Comparison of ENCODE assay signal across 14 mouse cellular contexts in the genomic region with DNA sequence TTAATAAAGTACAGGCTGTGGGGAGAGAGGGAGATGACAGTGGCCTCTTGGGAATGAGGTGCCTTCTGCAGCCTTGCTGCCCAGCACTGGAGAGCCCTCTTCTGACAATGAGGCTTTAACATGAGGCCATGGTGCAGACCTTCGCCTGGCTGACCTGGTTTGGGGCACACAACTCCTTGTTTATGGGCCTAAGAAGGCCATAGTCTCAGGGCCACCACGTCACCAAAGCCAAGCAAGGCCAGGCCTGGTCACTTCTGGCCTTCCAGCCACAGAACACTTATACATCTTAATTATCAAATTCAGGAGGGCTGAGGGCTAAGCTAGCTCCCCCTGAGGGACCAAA.
DNase-seq lines count a peak whose midpoint lies in the region; ATAC-seq and TF ChIP-seq lines count a peak whose summit lies in the region.
"Had no signal": no experiment of that assay in that cellular context is flagged by ENCODE, and none has a peak within 500 bp of the region (broad histone marks: within the 10 kb centered on the region; RNA-seq: fewer than 3 reads in every experiment).

No protein-coding gene starts in this region.

- no peak for TF ChIP-seq EP300 in heart, postnatal 0 days (IDR thresholded peaks at IDR 0.05; ENCODE audit: low read depth)
- TF ChIP-seq EP300 in lung, postnatal 0 days (IDR thresholded peaks at IDR 0.05), result no peak

- H3K27ac ChIP-seq in heart, postnatal 0 days (ENCODE audit: low read depth), result peak overlapping the region; percentile 87
- peak overlapping the region; percentile 87 for H3K27ac ChIP-seq in lung, postnatal 0 days (ENCODE audit: low read length)
- peak overlapping the region; percentile 72; the same call in 1 of the 2 replicates for H3K27ac ChIP-seq in stomach, embryonic 16.5 days (ENCODE audit: low read length)
- H3K27ac ChIP-seq: macrophage; midbrain, embryonic 13.5 days had no signal

- WGBS in heart, postnatal 0 days, result 91% methylated on average over 2 of the region's 2 CpGs
- WGBS in lung, postnatal 0 days, result 89% methylated on average over 2 of the region's 2 CpGs
- WGBS in stomach, embryonic 16.5 days, result 92% methylated on average over 2 of the region's 2 CpGs

- H3K4me3 ChIP-seq in heart, postnatal 0 days (ENCODE audit: low read depth, low read length), result no peak overlapping the region
- H3K4me3 ChIP-seq in lung, postnatal 0 days (ENCODE audit: low read depth, low read length), result no peak overlapping the region
- H3K4me3 ChIP-seq in stomach, embryonic 16.5 days (replicated peaks; ENCODE audit: low read length), result no peak overlapping the region
- H3K4me3 ChIP-seq: embryonic facial prominence, embryonic 12.5 days; forebrain, embryonic 10.5 days; midbrain, embryonic 13.5 days; neural tube, embryonic 13.5 days had no signal

- H3K4me1 ChIP-seq in heart, postnatal 0 days (ENCODE audit: control insufficient read depth, insufficient read depth), result peaks cover 30% of the 10 kb centered on the region
- peaks cover 29% of the 10 kb centered on the region for H3K4me1 ChIP-seq in lung, postnatal 0 days (ENCODE audit: insufficient read depth, low read depth, low read length)
- H3K4me1 ChIP-seq in stomach, embryonic 16.5 days (ENCODE audit: control insufficient read depth, insufficient read depth, low read length), result peaks cover 52% of the 10 kb centered on the region

- H3K9ac ChIP-seq in heart, postnatal 0 days (replicated peaks; ENCODE audit: low read depth, low read length), result 0 out of 2 replicates have a peak overlapping the region, but pooled peaks have one; percentile 25
- H3K9ac ChIP-seq in lung, postnatal 0 days (replicated peaks; ENCODE audit: low read depth), result no peak overlapping the region
- H3K9ac ChIP-seq in stomach, embryonic 16.5 days (ENCODE audit: low read length), result peak overlapping the region; percentile 51
- H3K9ac ChIP-seq: embryonic facial prominence, embryonic 12.5 days; midbrain, embryonic 13.5 days had no signal

- no peak overlapping the region for H3K4me2 ChIP-seq in heart, postnatal 0 days (ENCODE audit: low read depth, low read length)
- H3K4me2 ChIP-seq in lung, postnatal 0 days (replicated peaks; ENCODE audit: low read depth, low read length), result no peak overlapping the region
- H3K4me2 ChIP-seq in stomach, embryonic 16.5 days (ENCODE audit: low read depth, low read length), result no peak overlapping the region
- H3K4me2 ChIP-seq: embryonic facial prominence, embryonic 12.5 days; midbrain, embryonic 13.5 days; neural tube, embryonic 13.5 days had no signal

- H3K36me3 ChIP-seq in heart, postnatal 0 days (replicated peaks; ENCODE audit: control insufficient read depth, insufficient read depth, low read length), result no peaks in the 10 kb centered on the region
- no peaks in the 10 kb centered on the region for H3K36me3 ChIP-seq in lung, postnatal 0 days (ENCODE audit: insufficient read depth, low read length)
- no peaks in the 10 kb centered on the region for H3K36me3 ChIP-seq in stomach, embryonic 16.5 days (ENCODE audit: control insufficient read depth, insufficient read depth, low read length)
- H3K36me3 ChIP-seq: embryonic facial prominence, embryonic 12.5 days; forebrain, embryonic 10.5 days; midbrain, embryonic 13.5 days; neural tube, embryonic 13.5 days had no signal

- no peaks in the 10 kb centered on the region for H3K9me3 ChIP-seq in heart, postnatal 0 days (replicated peaks; ENCODE audit: control insufficient read depth, low read length)
- no peaks in the 10 kb centered on the region for H3K9me3 ChIP-seq in lung, postnatal 0 days (ENCODE audit: low read length)
- no peaks in the 10 kb centered on the region for H3K9me3 ChIP-seq in stomach, embryonic 16.5 days (replicated peaks; ENCODE audit: control insufficient read depth, low read length)
- H3K9me3 ChIP-seq: embryonic facial prominence, embryonic 12.5 days; forebrain, embryonic 10.5 days; midbrain, embryonic 13.5 days; neural tube, embryonic 13.5 days had no signal

- ATAC-seq in heart, postnatal 0 days (ENCODE audit: insufficient read depth, low read depth), result no peak
- no peak for ATAC-seq in lung, postnatal 0 days
- no peak for ATAC-seq in stomach, embryonic 16.5 days (ENCODE audit: insufficient read depth, low FRiP score)
- ATAC-seq: inflammation-experienced regulatory T-cells, adult 6 months had no signal

- peak; percentile 83 to 94 for DNase-seq in adrenal gland, adult (ENCODE audit: inconsistent age in 2 of 2, low spot score in 1 of 2)
- DNase-seq in adrenal gland, postnatal 4 days (ENCODE audit: low spot score in 2 of 2), result no peak
- no peak for DNase-seq in heart, postnatal 0 days (ENCODE audit: low spot score)
- no peak for DNase-seq in heart, adult 11 months
- no peak for DNase-seq in lung, postnatal 0 days (ENCODE audit: low spot score)
- DNase-seq in lung, postnatal 10 days, result no peak
- DNase-seq in testis, postnatal 10 days (ENCODE audit: low spot score), result no peak

- H3K27me3 ChIP-seq in heart, postnatal 0 days (ENCODE audit: control insufficient read depth, insufficient read depth, low read length), result no peaks in the 10 kb centered on the region
- no peaks in the 10 kb centered on the region for H3K27me3 ChIP-seq in lung, postnatal 0 days (replicated peaks; ENCODE audit: insufficient read depth, low read length)
- H3K27me3 ChIP-seq in stomach, embryonic 16.5 days (ENCODE audit: control insufficient read depth, insufficient read depth, low read length), result no peaks in the 10 kb centered on the region
- H3K27me3 ChIP-seq: midbrain, embryonic 13.5 days had no signal

- no peak for TF ChIP-seq CTCF in heart, postnatal 0 days (IDR thresholded peaks at IDR 0.05; ENCODE audit: low read depth)
- no peak for TF ChIP-seq CTCF in lung, postnatal 0 days (IDR thresholded peaks at IDR 0.05)

Comparison
In these comparisons a context has a peak if more than half of its experiments do, and no peak if none do; other contexts are left out.
1. DNase-seq: peak in adrenal gland, adult (2 of 2); none in adrenal gland, postnatal 4 days (0 of 2), heart, postnatal 0 days (single experiment), heart, adult 11 months (single experiment), lung, postnatal 0 days (single experiment), lung, postnatal 10 days (single experiment) and testis, postnatal 10 days (single experiment).
2. Peak in every context shown above with its lines, with median percentiles within 50 percentile points of each other: H3K27ac ChIP-seq.